Mouse (Mus musculus) heart, postnatal 10 days (tissue): ENCODE measurements around the gene Nccrp1. TPM values are rescaled to one million over a fixed set of nuclear protein-coding genes. Genes with fewer than 3 reads are reported as not detected.
A peak's percentile ranks its signal among the peaks of the same experiment; 100 is the strongest.
"Not testable (repeated sequence)": the region's sequence is repeated elsewhere in the genome, so short reads cannot be mapped to it uniquely, and the experiment has no call there.

Experiments used
- DNase-seq, 2 experiments: peaks; one replicate each; pipeline ENCODE4 v3.0.0; 2021
- intact Hi-C: fragments of 180-260 bp; cut with DNase I; formaldehyde crosslinking; loops from one replicate; pipeline ENCODE4 v1.15.1; 2025
- microRNA-seq, 2 experiments: library from miRNA; unstranded; fragments of <30 nt; microRNA quantifications; one replicate each; pipeline ENCODE4 v1.2.0; 2022
- total RNA-seq, 2 experiments: library from RNA; stranded (reverse); gene quantifications; 2 replicates each; pipeline ENCODE4 v1.2.3; 2021

Gene Nccrp1
- total RNA-seq, 2 experiments from 2014 or later = not detected

- DNase-seq = peak; percentile 81 to 89
- intact Hi-C loops = loop anchor here (2.0 kb wide), 1 partner anchor 81 kb away; no protein-coding TSS in a partner anchor
These were observed 18.9 kb downstream of the Nccrp1 start for GRCm38 (mm10) chr7:28527922-28528719.

GRCm38 (mm10) chr7:28522536-28522935 lies 24.5 kb downstream of the Nccrp1 start, which contains the start of gene Ifnl3:
Gene Ifnl3, plus strand, starts transcription at chr7:28522836.
- intact Hi-C loops, DNase-seq: not testable (repeated sequence)

GRCm38 (mm10) chr7:28511441-28511840 lies 35.6 kb downstream of the Nccrp1 start:
- intact Hi-C loops = no loop called here
- no peak for DNase-seq

GRCm38 (mm10) chr7:28510405-28510974 lies 36.6 kb downstream of the Nccrp1 start, which contains the start of gene Ifnl2:
Gene Ifnl2, minus strand, starts transcription at chr7:28510455.
- DNase-seq, intact Hi-C loops: not testable (repeated sequence)

- intact Hi-C loops, DNase-seq: not testable (repeated sequence)
These were observed 37.9 kb downstream of the Nccrp1 start for GRCm38 (mm10) chr7:28509121-28509520.

- intact Hi-C loops = no loop called here
- DNase-seq = peak; percentile 11 to 43
These were observed 41.5 kb downstream of the Nccrp1 start for GRCm38 (mm10) chr7:28505585-28505984.

GRCm38 (mm10) chr7:28495426-28495825 lies 51.6 kb downstream of the Nccrp1 start:
- no peak for DNase-seq
- intact Hi-C loops = no loop called here

Small RNA genes within 50 kb of the gene (microRNA-seq; reads per million reads assigned to microRNA genes)
- gene Mir7049 = 0.95 to 1.0 reads per million in 2 experiments

Other genes with a start within 250 kb of the Nccrp1 start
- gene Dll3, start 245.0 kb downstream of the Nccrp1 start, total RNA-seq = not detected
- 10 to 100 TPM; 54.8 to 58.8 TPM for gene Timm50, start 235.2 kb downstream of the Nccrp1 start, total RNA-seq
- 10 to 100 TPM; 60.7 to 61.1 TPM for gene Supt5, start 208.5 kb downstream of the Nccrp1 start, total RNA-seq
- gene Rps16, start 196.6 kb downstream of the Nccrp1 start, total RNA-seq = 100 to 1,000 TPM; 768 to 852 TPM
- 10 to 100 TPM; 36.0 to 42.3 TPM for gene Plekhg2, start 174.7 kb downstream of the Nccrp1 start, total RNA-seq
- gene Zfp36, start 167.0 kb downstream of the Nccrp1 start, total RNA-seq = 10 to 100 TPM; 12.7 to 15.8 TPM
- gene Med29, start 154.5 kb downstream of the Nccrp1 start, total RNA-seq = 10 to 100 TPM; 20.7 to 22.6 TPM
- gene Paf1, start 154.3 kb downstream of the Nccrp1 start, total RNA-seq = 10 to 100 TPM; 41.7 to 51.2 TPM
- 1 to 10 TPM; 7.6 to 8.7 TPM for gene Gmfg, start 109.8 kb downstream of the Nccrp1 start, total RNA-seq
- gene Lrfn1, start 95.3 kb downstream of the Nccrp1 start, total RNA-seq = 1 to 10 TPM; 2.0 to 2.7 TPM
- not detected for gene Ifnl2, start 36.8 kb downstream of the Nccrp1 start, total RNA-seq
- not detected for gene Ifnl3, start 24.4 kb downstream of the Nccrp1 start, total RNA-seq
- not detected for gene Sycn, start 6.4 kb downstream of the Nccrp1 start, total RNA-seq
- gene Samd4b, start 50.9 kb upstream of the Nccrp1 start, total RNA-seq = 10 to 100 TPM; 37.7 to 40.4 TPM
- 10 to 100 TPM; 11.2 to 15.6 TPM for gene Pak4, start 50.9 kb upstream of the Nccrp1 start, total RNA-seq
- not detected for gene Acp7, start 84.1 kb upstream of the Nccrp1 start, total RNA-seq
- gene Fbxo27, start 145.6 kb upstream of the Nccrp1 start, total RNA-seq = 1 to 10 TPM in 1 of 2 experiments, under 1 TPM in 1; 0.52 to 1.3 TPM
- gene Fbxo17, start 169.6 kb upstream of the Nccrp1 start, total RNA-seq = 1 to 10 TPM; 1.4 to 1.9 TPM
- gene Mrps12, start 194.6 kb upstream of the Nccrp1 start, total RNA-seq = 10 to 100 TPM; 53.0 to 54.4 TPM
- 10 to 100 TPM; 15.6 to 16.4 TPM for gene Sars2, start 194.7 kb upstream of the Nccrp1 start, total RNA-seq
- gene Ccer2, start 208.9 kb upstream of the Nccrp1 start, total RNA-seq = not detected
- 10 to 100 TPM; 70.7 to 76.3 TPM for gene Sirt2, start 219.5 kb upstream of the Nccrp1 start, total RNA-seq
- 10 to 100 TPM; 15.4 to 16.1 TPM for gene Nfkbib, start 220.3 kb upstream of the Nccrp1 start, total RNA-seq
- 1 to 10 TPM; 2.1 to 2.2 TPM for gene Rinl, start 241.7 kb upstream of the Nccrp1 start, total RNA-seq